Mouse (Mus musculus): ENCODE results near the gene Galp.

- TF ChIP-seq CTCF (IDR thresholded peaks at IDR 0.05; ENCODE audit: borderline replicate concordance, insufficient read depth, low read length): no peak
- TF ChIP-seq POLR2A (IDR thresholded peaks at IDR 0.05; ENCODE audit: low read depth, low read length): no peak
Observed at GRCm38 (mm10) chr7:6262984-6263383, 66.1 kb downstream of the Galp start.
